8 mouse cellular contexts compared by ENCODE assay signal in the genomic region with DNA sequence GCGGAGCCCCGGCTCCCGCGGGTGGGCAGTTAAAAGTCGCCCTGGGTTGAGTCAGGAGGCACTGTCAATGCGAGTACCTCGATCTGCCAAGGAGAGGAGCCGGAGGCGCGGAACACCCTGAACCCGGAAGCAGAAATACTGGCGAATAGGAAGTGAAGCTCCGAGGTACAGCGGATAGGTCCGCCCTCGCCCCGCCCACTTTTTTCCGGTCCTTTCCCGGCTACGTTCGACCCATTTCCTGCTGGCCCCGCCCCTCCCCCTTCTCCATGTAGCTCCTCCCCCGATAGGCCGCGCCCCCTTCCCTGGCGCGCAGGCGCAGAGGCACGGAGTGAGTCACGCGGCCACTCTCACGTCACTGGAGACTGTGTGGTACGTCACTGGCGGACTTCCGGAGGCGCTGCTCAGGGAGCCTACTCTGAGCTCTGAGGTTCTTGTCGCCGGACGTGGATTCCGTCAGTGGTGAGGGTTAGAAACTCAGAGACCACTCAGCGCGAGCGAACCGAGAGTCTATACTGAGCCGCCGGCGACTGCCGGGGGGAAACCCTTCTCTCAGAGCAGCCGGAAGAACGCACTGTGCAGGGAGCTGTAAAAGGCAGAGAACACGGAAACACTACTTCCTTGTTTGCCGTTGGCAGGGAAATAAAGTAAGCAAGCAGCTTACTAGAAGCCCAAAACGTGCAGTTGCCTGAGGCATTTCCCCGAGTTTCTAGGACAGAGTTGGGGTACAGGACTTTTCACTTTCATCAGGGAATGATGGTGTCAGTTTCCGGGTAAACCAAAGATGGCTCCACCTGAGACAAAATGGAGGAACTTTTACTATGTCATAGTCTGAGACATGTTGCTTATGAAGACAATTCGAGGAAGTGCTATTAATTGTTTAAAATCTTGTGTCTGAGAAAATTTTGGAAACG. TPM values are rescaled to one million over a fixed set of nuclear protein-coding genes. Genes with fewer than 3 reads are reported as not detected.
DNase-seq lines count a peak whose midpoint lies in the region; ATAC-seq and TF ChIP-seq lines count a peak whose summit lies in the region.

A gene (minus strand): TSS at position 140 of the 911 bp plus-strand sequence.

- H3K79me2 ChIP-seq in CH12.LX (replicated peaks; ENCODE audit: control insufficient read depth, extremely low read depth, insufficient read depth, poor library complexity, severe bottlenecking) = peaks cover 44% of the 10 kb centered on the region

- dilution Hi-C loops in CH12.LX (cut with MboI; ENCODE audit: extremely low pct_ligation_motif_present, extremely low pct_unique_long_range_greater_than_20kb, low sequenced_read_pairs) = no loop called here

- H3K4me2 ChIP-seq in CH12.LX (ENCODE audit: insufficient read depth, low read depth, poor library complexity, severe bottlenecking) = peak within 1 kb of the TSS; percentile 69
- H3K4me2 ChIP-seq in forebrain, embryonic 11.5 days (ENCODE audit: low read depth, low read length, severe bottlenecking) = peak within 1 kb of the TSS; percentile 90
- H3K4me2 ChIP-seq in heart, embryonic 16.5 days (ENCODE audit: low read depth, low read length) = peak within 1 kb of the TSS; percentile 98
- peak within 1 kb of the TSS; percentile 93 for H3K4me2 ChIP-seq in liver, embryonic 15.5 days
- peak within 1 kb of the TSS; percentile 99 for H3K4me2 ChIP-seq in neural tube, embryonic 12.5 days (replicated peaks)

- TF ChIP-seq RAD21 in CH12.LX (IDR thresholded peaks at IDR 0.05; ENCODE audit: low read depth, low read length) = no peak

- TF ChIP-seq CTCF in CH12.LX (conservative IDR thresholded peaks at IDR 0.05 in 1 of 2, IDR thresholded peaks at IDR 0.05 in 1 of 2; ENCODE audit: low read depth in 2 of 2, low read length in 2 of 2) = no peak

- H3K4me3 ChIP-seq in CH12.LX (replicated peaks in 1 of 3; ENCODE audit: low read depth in 2 of 3, low read length in 2 of 3, poor library complexity in 1 of 3) = peak within 1 kb of the TSS; percentile 91 to 97 (median 96)
- peak within 1 kb of the TSS; percentile 91 for H3K4me3 ChIP-seq in forebrain, embryonic 11.5 days (ENCODE audit: low read depth, low read length)
- H3K4me3 ChIP-seq in heart, embryonic 16.5 days (ENCODE audit: low read length) = peak within 1 kb of the TSS; percentile 69
- peak within 1 kb of the TSS; percentile 100 for H3K4me3 ChIP-seq in liver, embryonic 15.5 days (replicated peaks)
- H3K4me3 ChIP-seq in neural tube, embryonic 12.5 days = peak within 1 kb of the TSS; percentile 94

- H3K27me3 ChIP-seq in CH12.LX (replicated peaks) = no peaks in the 10 kb centered on the region
- H3K27me3 ChIP-seq in forebrain, embryonic 11.5 days (ENCODE audit: control insufficient read depth, insufficient read depth, low read length) = no peaks in the 10 kb centered on the region
- H3K27me3 ChIP-seq in heart, embryonic 16.5 days (ENCODE audit: control insufficient read depth, insufficient read depth, low read length) = no peaks in the 10 kb centered on the region
- H3K27me3 ChIP-seq in liver, embryonic 15.5 days = no peaks in the 10 kb centered on the region
- H3K27me3 ChIP-seq in neural tube, embryonic 12.5 days (replicated peaks) = 0 out of 2 replicates have a peak, but pooled peaks cover 2% of the 10 kb centered on the region

- peak; percentile 88 for TF ChIP-seq POLR2A in CH12.LX (IDR thresholded peaks at IDR 0.05; ENCODE audit: low read depth, low read length)

- no peaks in the 10 kb centered on the region for H3K9me3 ChIP-seq in CH12.LX (replicated peaks; ENCODE audit: low read length)
- H3K9me3 ChIP-seq in forebrain, embryonic 11.5 days (ENCODE audit: control insufficient read depth, low read length) = no peaks in the 10 kb centered on the region
- no peaks in the 10 kb centered on the region for H3K9me3 ChIP-seq in heart, embryonic 16.5 days (replicated peaks; ENCODE audit: control insufficient read depth, low read length)
- H3K9me3 ChIP-seq in liver, embryonic 15.5 days (replicated peaks) = no peaks in the 10 kb centered on the region
- no peaks in the 10 kb centered on the region for H3K9me3 ChIP-seq in neural tube, embryonic 12.5 days

- no peak for TF ChIP-seq EP300 in CH12.LX (IDR thresholded peaks at IDR 0.05; ENCODE audit: low read length)

- DNase-seq in CH12.LX (ENCODE audit: extremely low read depth) = peak; percentile 98
- DNase-seq in c-Kit-positive CD71-positive TER-119-negative erythroid progenitor cells, embryonic 14.5 days (ENCODE audit: low read depth) = peak; percentile 96
- DNase-seq in forebrain, embryonic 11.5 days (ENCODE audit: low spot score) = peak; percentile 100
- DNase-seq in kidney, postnatal 36 days = peak; percentile 99 to 100
- DNase-seq in telencephalon, adult 2 months (ENCODE audit: low read depth, low spot score) = peak; percentile 98

- peaks cover 2 to 19% of the 10 kb centered on the region in 2 experiments; a peak in 2 of 4 replicates for H3K4me1 ChIP-seq in CH12.LX (ENCODE audit: control insufficient read depth in 1 of 2, insufficient read depth in 2 of 2)
- peaks cover 2% of the 10 kb centered on the region; the same call in 1 of the 2 replicates for H3K4me1 ChIP-seq in forebrain, embryonic 11.5 days (replicated peaks; ENCODE audit: control insufficient read depth, insufficient read depth, low read length)
- peaks cover 29% of the 10 kb centered on the region for H3K4me1 ChIP-seq in heart, embryonic 16.5 days (ENCODE audit: control insufficient read depth, insufficient read depth, low read length)
- H3K4me1 ChIP-seq in liver, embryonic 15.5 days (replicated peaks) = peaks cover 35% of the 10 kb centered on the region
- peaks cover 23% of the 10 kb centered on the region for H3K4me1 ChIP-seq in neural tube, embryonic 12.5 days

- in situ Hi-C loops in CH12.LX (cut with MboI; ENCODE audit: low pct_ligation_motif_present, low pct_unique_long_range_greater_than_20kb, low sequenced_read_pairs) = no loop called here

- ATAC-seq in forebrain, embryonic 11.5 days (replicated peaks; ENCODE audit: low FRiP score) = peak; percentile 99
- ATAC-seq in heart, embryonic 16.5 days (replicated peaks; ENCODE audit: extremely low read depth, insufficient read depth, low FRiP score) = peak; percentile 97
- ATAC-seq in liver, embryonic 15.5 days (ENCODE audit: insufficient read depth) = peak; percentile 98
- ATAC-seq in neural tube, embryonic 12.5 days (ENCODE audit: low FRiP score, low read depth) = peak; percentile 99

- 3% methylated on average over 56 of the region's 57 CpGs for WGBS in forebrain, embryonic 11.5 days
- WGBS in heart, embryonic 16.5 days = 3% methylated on average over 57 of the region's 57 CpGs
- 3% methylated on average over 57 of the region's 57 CpGs for WGBS in liver, embryonic 15.5 days (ENCODE audit: insufficient replicate concordance)
- 3% methylated on average over 57 of the region's 57 CpGs for WGBS in neural tube, embryonic 12.5 days

- peak within 1 kb of the TSS; percentile 92 for H3K27ac ChIP-seq in CH12.LX (ENCODE audit: insufficient read depth, low read depth)
- H3K27ac ChIP-seq in forebrain, embryonic 11.5 days (ENCODE audit: low read depth, low read length) = peak within 1 kb of the TSS; percentile 70
- H3K27ac ChIP-seq in heart, embryonic 16.5 days (ENCODE audit: low read length) = peak within 1 kb of the TSS; percentile 96
- peak within 1 kb of the TSS; percentile 90 for H3K27ac ChIP-seq in liver, embryonic 15.5 days (replicated peaks)
- peak within 1 kb of the TSS; percentile 87 for H3K27ac ChIP-seq in neural tube, embryonic 12.5 days

- peaks cover 0 to 12% of the 10 kb centered on the region in 2 experiments for H3K36me3 ChIP-seq in CH12.LX (replicated peaks in 1 of 2; ENCODE audit: control insufficient read depth in 1 of 2, insufficient read depth in 1 of 2, low read length in 1 of 2)
- no peaks in the 10 kb centered on the region for H3K36me3 ChIP-seq in forebrain, embryonic 11.5 days (ENCODE audit: control insufficient read depth, insufficient read depth, low read length)
- no peaks in the 10 kb centered on the region for H3K36me3 ChIP-seq in heart, embryonic 16.5 days (ENCODE audit: control insufficient read depth, insufficient read depth)
- peaks cover 12% of the 10 kb centered on the region for H3K36me3 ChIP-seq in liver, embryonic 15.5 days (replicated peaks)
- H3K36me3 ChIP-seq in neural tube, embryonic 12.5 days = no peaks in the 10 kb centered on the region

- H3K9ac ChIP-seq in CH12.LX (ENCODE audit: insufficient read depth, low read depth) = peak within 1 kb of the TSS; percentile 89
- H3K9ac ChIP-seq in forebrain, embryonic 11.5 days (ENCODE audit: low read length) = peak within 1 kb of the TSS; percentile 79
- H3K9ac ChIP-seq in heart, embryonic 16.5 days (ENCODE audit: low read length) = peak within 1 kb of the TSS; percentile 86
- H3K9ac ChIP-seq in liver, embryonic 15.5 days = peak within 1 kb of the TSS; percentile 98
- peak within 1 kb of the TSS; percentile 90 for H3K9ac ChIP-seq in neural tube, embryonic 12.5 days

TF ChIP-seq in CH12.LX, 34 proteins besides CTCF, POLR2A, EP300 and RAD21 (continues in another document):
- TF ChIP-seq UBTF (IDR thresholded peaks at IDR 0.05; ENCODE audit: low read depth, low read length) = peak; percentile 23; the same call in 1 of the 2 replicates
- peak; percentile 76; the same call in 1 of the 2 replicates for TF ChIP-seq CHD1 (IDR thresholded peaks at IDR 0.05; ENCODE audit: low read depth, low read length)
- TF ChIP-seq RCOR1 (conservative IDR thresholded peaks at IDR 0.05; ENCODE audit: low read depth, low read length) = no peak
- peak; percentile 89 for TF ChIP-seq USF1 (IDR thresholded peaks at IDR 0.05; ENCODE audit: low read depth, low read length)
- peak; percentile 81 for TF ChIP-seq SIN3A (IDR thresholded peaks at IDR 0.05; ENCODE audit: low read length)
- TF ChIP-seq ZMIZ1 (IDR thresholded peaks at IDR 0.05; ENCODE audit: low read depth, low read length) = peak; percentile 89
- TF ChIP-seq POLR2AphosphoS2 (IDR thresholded peaks at IDR 0.05; ENCODE audit: low read depth, low read length) = peak; percentile 76; the same call in 1 of the 2 replicates
- no peak for TF ChIP-seq PAX5 (IDR thresholded peaks at IDR 0.05; ENCODE audit: low read length)
- TF ChIP-seq ZNF384 (IDR thresholded peaks at IDR 0.05; ENCODE audit: low read depth, low read length) = no peak
- peak; percentile 64; the same call in 1 of the 2 replicates for TF ChIP-seq MYC (IDR thresholded peaks at IDR 0.05; ENCODE audit: low read depth, low read length)
- TF ChIP-seq NELFE (IDR thresholded peaks at IDR 0.05; ENCODE audit: low read depth, low read length) = peak; percentile 92
- TF ChIP-seq MAFK (IDR thresholded peaks at IDR 0.05; ENCODE audit: insufficient replicate concordance, low read length) = no peak

RNA-seq across cellular contexts. Expression of the gene that starts here (rescaled TPM):
- total RNA-seq in CH12.LX (2012; rRNA removed) (20.4 and 24.4 TPM in 2 replicates), CH12.LX (2014; rRNA removed) (30.6 and 32.2 TPM in 2 replicates)
- polyA plus RNA-seq in CH12.LX (2012; ENCODE audit: insufficient read length, low read depth) = 15.7 and 19.3 TPM in 2 replicates
- 32.1 and 32.7 TPM in 2 replicates for polyA plus RNA-seq in forebrain, embryonic 11.5 days (2014; fragmentation: Nextera tagmentation; extraction: Ambion mirVana)
- 13.6 and 14.5 TPM in 2 replicates for polyA plus RNA-seq in heart, embryonic 16.5 days (2015; fragmentation: Nextera tagmentation; extraction: Ambion mirVana)
- 9.2 and 9.4 TPM in 2 replicates for polyA plus RNA-seq in liver, embryonic 15.5 days (2015; fragmentation: Nextera tagmentation; extraction: Ambion mirVana)
- polyA plus RNA-seq in neural tube, embryonic 12.5 days (2016; fragmentation: Nextera tagmentation; extraction: Ambion mirVana) = 27.3 and 28.3 TPM in 2 replicates

Comparison
In these comparisons a context has a peak if more than half of its experiments do, and no peak if none do; other contexts are left out.
1. Peak in every context shown above with its lines: DNase-seq, ATAC-seq, H3K4me3 ChIP-seq and H3K27ac ChIP-seq.